Mouse (Mus musculus) heart, postnatal 4 days (tissue): ENCODE data around the gene Lrrfip1. TPM values are rescaled to one million over a fixed set of nuclear protein-coding genes. Genes with fewer than 3 reads are reported as not detected.
A peak's percentile ranks its signal among the peaks of the same experiment; 100 is the strongest.

Experiments used
- DNase-seq: peaks from one replicate; pipeline ENCODE4 v3.0.0; 2021
- total RNA-seq, 2 experiments: library from RNA; stranded (reverse); gene quantifications; 2 replicates each; pipeline ENCODE4 v1.2.3; 2021

Gene Lrrfip1
- total RNA-seq, 2 experiments from 2014 or later = 214 to 233 TPM

- DNase-seq = no peak
Measured at GRCm38 (mm10) chr1:91024464-91024863, 25.9 kb downstream of the Lrrfip1 start.

GRCm38 (mm10) chr1:91026945-91027344 is 28.4 kb downstream of the Lrrfip1 start:
- DNase-seq = no peak

- no peak for DNase-seq
Measured at GRCm38 (mm10) chr1:91030383-91030782, 31.8 kb downstream of the Lrrfip1 start.

GRCm38 (mm10) chr1:91031547-91031946 is 33.0 kb downstream of the Lrrfip1 start:
- DNase-seq = peak; percentile 60

GRCm38 (mm10) chr1:91032393-91032971 is 33.9 kb downstream of the Lrrfip1 start:
- DNase-seq = no peak

GRCm38 (mm10) chr1:91034547-91034946 is 36.0 kb downstream of the Lrrfip1 start:
- DNase-seq = no peak

GRCm38 (mm10) chr1:91035266-91035665 is 36.7 kb downstream of the Lrrfip1 start:
- no peak for DNase-seq

- DNase-seq = no peak
Measured at GRCm38 (mm10) chr1:91037213-91037612, 38.7 kb downstream of the Lrrfip1 start.

- DNase-seq = peak; percentile 37
Measured at GRCm38 (mm10) chr1:91038010-91038409, 39.5 kb downstream of the Lrrfip1 start.

GRCm38 (mm10) chr1:91038531-91038930 is 40.0 kb downstream of the Lrrfip1 start:
- no peak for DNase-seq

GRCm38 (mm10) chr1:91041605-91042004 is 43.1 kb downstream of the Lrrfip1 start:
- DNase-seq = no peak

GRCm38 (mm10) chr1:91043191-91043590 is 44.7 kb downstream of the Lrrfip1 start:
- peak; percentile 62 for DNase-seq

GRCm38 (mm10) chr1:91044176-91044575 is 45.6 kb downstream of the Lrrfip1 start:
- no peak for DNase-seq

GRCm38 (mm10) chr1:91044648-91045047 is 46.1 kb downstream of the Lrrfip1 start:
- DNase-seq = no peak

- no peak for DNase-seq
Measured at GRCm38 (mm10) chr1:91046237-91046636, 47.7 kb downstream of the Lrrfip1 start.

GRCm38 (mm10) chr1:91049296-91049695 is 50.8 kb downstream of the Lrrfip1 start:
- no peak for DNase-seq

- no peak for DNase-seq
Measured at GRCm38 (mm10) chr1:91051461-91052094, 53.0 kb downstream of the Lrrfip1 start.

GRCm38 (mm10) chr1:91052747-91053181 is 54.2 kb downstream of the Lrrfip1 start:
- DNase-seq = peak; percentile 94

GRCm38 (mm10) chr1:91053218-91054073 is 54.9 kb downstream of the Lrrfip1 start:
- DNase-seq = peak; percentile 79

GRCm38 (mm10) chr1:91054074-91054471 is 55.5 kb downstream of the Lrrfip1 start:
- DNase-seq = no peak

- no peak for DNase-seq
Measured at GRCm38 (mm10) chr1:91054815-91055214, 56.3 kb downstream of the Lrrfip1 start.

- no peak for DNase-seq
Measured at GRCm38 (mm10) chr1:91055744-91056143, 57.2 kb downstream of the Lrrfip1 start.

GRCm38 (mm10) chr1:91056416-91056815 is 57.9 kb downstream of the Lrrfip1 start:
- DNase-seq = no peak
